Mouse (Mus musculus) frontal cortex, adult 2 months (tissue): ENCODE data around the gene Gprc5a. TPM values are rescaled to one million over a fixed set of nuclear protein-coding genes. Genes with fewer than 3 reads are reported as not detected.

Source experiments
- DNase-seq, 2 experiments: peaks; one replicate each; pipeline ENCODE4 v3.0.0; 2022; ENCODE audit warnings: low spot score in 1 of 2; ENCODE audit errors: extremely low spot score in 1 of 2
- polyA plus RNA-seq: library from polyadenylated mRNA; depleted of rRNA; stranded (reverse); fragments of >200 nt; gene quantifications from 2 replicates; pipeline ENCODE4 v1.2.3, GENCODE M21; 2012; rRNA removed

Gene Gprc5a
- polyA plus RNA-seq = 0.06 and 0.08 TPM in 2 replicates

DNA sequence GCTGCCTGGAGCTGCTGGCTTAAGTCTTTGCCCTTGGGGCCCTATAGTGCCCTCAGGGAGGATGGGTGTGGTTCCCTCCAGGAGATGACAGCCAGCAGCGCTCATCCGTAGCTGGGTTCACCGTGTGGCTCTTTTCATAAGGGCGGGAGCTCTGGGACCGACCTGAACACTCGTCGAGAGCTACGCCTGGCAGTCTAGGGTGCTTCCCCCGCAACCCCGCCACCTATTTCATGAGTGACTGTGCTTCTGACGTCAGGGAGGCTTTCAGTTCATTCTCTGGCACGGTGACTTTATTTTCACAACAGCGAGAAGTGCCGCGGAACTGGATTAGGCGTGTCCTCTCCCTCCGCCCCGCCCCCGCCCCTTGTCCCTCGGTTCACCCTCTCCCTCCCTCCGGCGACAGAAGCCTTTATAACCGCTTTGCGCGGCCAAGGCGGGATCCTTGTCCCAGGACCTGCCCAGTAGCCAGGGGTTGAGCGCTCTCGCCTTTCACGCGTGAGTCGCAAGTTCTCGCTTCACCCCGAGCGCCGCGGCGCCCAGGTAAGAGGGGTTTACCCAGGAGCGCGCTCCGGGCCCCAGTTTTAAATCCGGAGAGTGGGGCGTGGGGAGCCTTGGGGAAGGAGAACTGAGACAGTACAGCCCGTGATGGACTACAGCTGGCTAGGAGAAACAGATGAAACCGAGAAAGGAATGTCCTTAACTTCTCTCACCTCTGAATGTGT, at the start of gene Gprc5a:
Gene Gprc5a (plus strand): TSS at position 416 of the 722 bp plus-strand sequence.
- peak in 1 of 2 experiments; percentile 26 for DNase-seq

GRCm38 (mm10) chr6:135017211-135017610, 48.2 kb upstream of the Gprc5a start:
- no peak for DNase-seq

DNA sequence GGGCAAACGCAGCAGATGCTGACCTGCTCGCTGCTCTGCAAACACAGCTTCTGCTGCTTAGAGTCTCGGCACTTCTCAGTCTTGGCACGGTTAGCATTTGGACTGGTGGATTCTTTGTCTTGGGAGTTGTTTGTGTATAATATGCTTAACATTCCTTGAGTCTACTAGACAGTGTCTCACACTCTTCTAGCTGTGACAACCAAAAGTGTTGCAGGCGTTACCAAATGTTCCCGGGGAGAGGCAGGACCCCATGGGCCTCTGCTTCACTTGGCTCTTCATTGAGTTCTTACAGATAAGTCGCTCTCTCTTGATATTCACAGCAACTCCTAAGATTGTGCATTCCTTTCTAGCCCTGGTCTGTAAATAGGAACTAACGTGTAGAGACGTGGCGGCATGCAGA, 45.9 kb upstream of the Gprc5a start:
- no peak for DNase-seq

DNA sequence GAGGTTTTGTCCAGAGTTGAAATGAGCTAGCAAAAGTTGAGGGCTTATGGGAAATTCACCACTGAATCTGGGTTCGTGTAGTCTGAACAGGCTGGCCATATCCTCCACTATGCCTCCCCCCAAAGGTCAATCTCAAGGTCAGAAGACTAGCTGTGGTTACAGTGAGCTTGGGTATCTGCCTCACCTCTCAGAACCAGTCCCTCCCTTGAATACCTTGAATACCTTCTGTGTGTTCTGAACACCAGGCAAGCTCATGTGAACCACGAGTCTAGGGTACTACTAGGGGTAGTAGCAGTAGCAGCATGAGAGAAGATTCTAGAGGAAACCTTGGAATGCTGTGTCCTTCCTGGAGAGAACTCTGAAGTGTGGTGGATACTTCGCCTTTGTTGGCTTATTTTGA, 43.8 kb upstream of the Gprc5a start:
- no peak for DNase-seq

- DNase-seq = no peak
Measured at GRCm38 (mm10) chr6:135023379-135023778, 42.1 kb upstream of the Gprc5a start.

GRCm38 (mm10) chr6:135024781-135025420, 40.5 kb upstream of the Gprc5a start:
- DNase-seq = no peak

DNA sequence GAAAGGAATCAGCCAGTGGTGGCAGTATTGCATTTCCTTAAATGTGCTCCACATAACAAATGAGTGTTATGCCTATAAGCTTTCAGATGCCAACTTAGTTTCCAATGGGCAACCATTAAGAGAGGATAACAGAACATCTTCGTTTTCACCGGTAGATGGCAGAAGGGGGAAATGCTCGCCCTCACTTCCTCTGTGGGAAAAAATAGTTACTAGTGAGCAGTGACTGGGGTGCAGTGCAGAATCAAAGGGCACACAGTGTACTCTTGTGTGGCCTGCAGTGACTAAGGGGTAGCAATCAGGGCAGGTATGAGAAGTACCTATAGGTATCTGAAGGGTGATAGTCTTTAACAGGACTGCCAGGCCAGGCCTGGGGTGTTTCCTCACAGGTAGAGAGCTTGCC, 39.2 kb upstream of the Gprc5a start:
- DNase-seq = peak; percentile 20 to 66

GRCm38 (mm10) chr6:135026755-135027154, 38.7 kb upstream of the Gprc5a start:
- DNase-seq = no peak

DNA sequence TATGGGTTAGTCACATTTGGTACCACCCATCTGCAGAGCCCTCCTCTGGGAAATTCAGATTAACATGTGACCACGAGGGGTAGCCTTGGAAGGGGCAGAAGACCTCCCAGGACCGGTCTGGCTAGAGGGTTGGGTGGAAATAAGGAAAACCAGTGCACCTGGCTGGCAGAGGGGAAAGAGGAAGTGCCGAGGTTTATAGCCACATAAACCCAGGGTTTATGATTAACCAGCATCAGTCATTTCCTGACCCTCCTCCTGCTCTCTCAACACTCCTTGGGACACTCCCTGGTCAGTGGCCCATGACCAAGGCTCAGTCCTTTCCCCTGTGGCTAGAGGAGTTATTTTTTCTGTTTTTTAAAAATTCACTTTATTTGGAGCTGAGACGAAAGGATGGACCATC, 36.2 kb upstream of the Gprc5a start:
- DNase-seq = no peak

- DNase-seq = no peak
Measured at GRCm38 (mm10) chr6:135038674-135039073, 26.8 kb upstream of the Gprc5a start.

- no peak for DNase-seq
Measured at GRCm38 (mm10) chr6:135040275-135040871, 25.1 kb upstream of the Gprc5a start.

GRCm38 (mm10) chr6:135041930-135042329, 23.5 kb upstream of the Gprc5a start:
- no peak for DNase-seq

GRCm38 (mm10) chr6:135047276-135047675, 18.2 kb upstream of the Gprc5a start:
- no peak for DNase-seq

DNA sequence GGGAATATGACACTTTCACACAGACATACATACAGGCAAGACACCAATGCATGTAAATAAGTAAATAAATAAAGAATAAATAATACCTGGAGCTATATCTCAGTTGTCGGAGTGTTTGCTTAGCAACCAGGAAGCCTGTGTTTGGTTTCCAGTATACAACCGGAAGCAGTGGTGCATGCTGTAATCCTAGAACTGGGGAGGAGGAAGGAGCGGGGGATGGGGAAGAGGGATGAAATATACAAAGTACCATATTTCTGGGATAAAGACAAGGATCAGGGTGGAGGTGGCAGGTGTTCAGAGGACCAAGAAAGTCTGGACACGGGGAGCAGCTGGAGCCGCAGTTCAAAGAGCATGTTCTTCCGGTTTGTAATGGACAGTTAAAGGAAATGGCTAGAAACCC, 16.9 kb upstream of the Gprc5a start:
- no peak for DNase-seq

DNA sequence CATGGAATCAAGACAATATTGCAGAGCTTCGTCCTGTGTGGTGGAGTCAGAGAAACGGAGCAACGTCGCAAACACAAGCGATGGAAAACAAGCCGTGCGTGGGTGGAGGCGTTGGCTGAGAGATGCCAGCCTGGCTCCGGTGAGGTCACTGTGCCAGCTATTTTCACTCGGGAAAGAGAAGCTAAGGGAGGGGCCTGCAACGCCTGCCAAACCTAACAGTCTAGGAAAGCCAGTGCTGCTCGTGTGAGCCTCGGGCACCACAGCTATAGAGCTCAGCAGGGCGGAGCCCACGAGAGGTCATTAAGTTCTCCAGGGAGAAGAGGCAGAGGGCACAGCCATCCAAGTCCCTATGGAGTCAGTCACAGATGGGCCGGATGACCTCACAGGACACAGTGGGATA, 16.5 kb upstream of the Gprc5a start:
- DNase-seq = no peak

DNA sequence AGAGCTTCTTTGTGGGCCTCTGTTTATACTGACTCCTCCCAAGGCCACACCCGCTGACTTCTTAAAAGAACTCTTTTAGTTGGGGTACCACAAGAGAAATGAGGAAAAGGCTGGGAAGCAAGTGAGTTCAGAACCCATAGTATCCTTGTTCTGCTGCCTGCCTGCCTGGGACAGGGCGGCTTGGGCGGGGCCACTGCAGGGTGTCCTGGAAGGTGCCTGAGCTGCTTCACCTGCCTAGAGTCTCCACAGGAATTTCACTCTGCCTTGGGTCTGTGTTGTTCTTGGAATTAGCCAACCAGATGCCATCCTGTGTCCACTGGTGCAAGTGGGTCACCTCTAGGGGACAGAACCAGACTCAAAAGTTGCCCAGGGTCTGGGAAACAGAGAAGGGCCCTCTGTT, 11.7 kb upstream of the Gprc5a start:
- no peak for DNase-seq

GRCm38 (mm10) chr6:135055882-135056281, 9.6 kb upstream of the Gprc5a start:
- no peak for DNase-seq

DNA sequence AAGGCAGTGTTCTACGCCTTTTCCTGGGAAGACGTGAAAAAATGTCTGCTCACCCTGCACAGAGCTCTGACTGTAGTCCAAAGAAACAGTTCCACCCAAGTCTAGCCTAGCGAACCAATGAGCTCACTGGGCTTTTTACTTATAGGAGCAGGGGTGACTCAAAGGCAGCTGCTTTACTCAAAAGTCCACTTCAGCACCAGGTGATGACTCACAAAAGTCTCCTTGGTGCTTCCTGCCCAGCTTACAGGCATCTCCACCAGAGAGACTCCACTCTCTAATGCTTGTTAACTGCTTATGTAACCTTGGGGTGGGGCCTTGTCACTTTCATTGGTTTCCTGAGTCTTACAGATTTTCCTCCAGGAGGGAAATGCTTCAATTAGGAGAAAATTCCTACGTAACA, 4.7 kb upstream of the Gprc5a start:
- DNase-seq = no peak

GRCm38 (mm10) chr6:135064621-135065020, 830 bp upstream of the Gprc5a start:
- DNase-seq = no peak

DNA sequence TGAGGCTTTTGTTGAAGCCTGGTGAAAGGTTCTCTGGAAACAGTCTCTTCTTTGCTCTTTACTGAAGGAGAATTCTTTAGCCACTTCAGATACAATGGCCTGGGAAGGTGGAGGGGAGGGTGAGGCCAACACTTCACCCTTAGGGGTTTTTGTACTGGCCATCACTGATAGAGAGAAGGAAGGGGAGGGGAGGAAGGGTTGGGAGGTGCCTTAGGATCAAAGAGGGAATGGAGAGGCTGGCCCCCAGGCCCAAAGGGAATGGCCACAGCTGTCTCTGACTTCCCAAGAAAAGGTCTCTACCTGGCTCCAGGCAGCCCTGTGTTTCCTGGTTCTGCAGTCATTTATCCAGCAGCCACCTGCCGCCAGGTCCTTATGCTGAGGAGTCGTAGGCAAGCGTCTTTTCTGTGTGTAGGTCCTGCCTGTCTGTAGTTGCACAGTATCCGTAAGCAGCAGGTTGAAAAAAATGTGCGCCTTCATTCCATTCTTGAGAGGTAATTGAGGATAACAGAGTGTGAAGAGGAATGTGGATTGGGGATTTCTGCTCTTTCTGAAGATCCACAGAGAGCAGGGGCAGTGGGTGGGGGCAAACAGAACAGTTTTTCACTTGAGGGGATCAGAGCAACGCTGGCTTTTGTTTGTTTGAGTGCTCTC, 1.5 kb downstream of the Gprc5a start:
- DNase-seq = no peak

DNA sequence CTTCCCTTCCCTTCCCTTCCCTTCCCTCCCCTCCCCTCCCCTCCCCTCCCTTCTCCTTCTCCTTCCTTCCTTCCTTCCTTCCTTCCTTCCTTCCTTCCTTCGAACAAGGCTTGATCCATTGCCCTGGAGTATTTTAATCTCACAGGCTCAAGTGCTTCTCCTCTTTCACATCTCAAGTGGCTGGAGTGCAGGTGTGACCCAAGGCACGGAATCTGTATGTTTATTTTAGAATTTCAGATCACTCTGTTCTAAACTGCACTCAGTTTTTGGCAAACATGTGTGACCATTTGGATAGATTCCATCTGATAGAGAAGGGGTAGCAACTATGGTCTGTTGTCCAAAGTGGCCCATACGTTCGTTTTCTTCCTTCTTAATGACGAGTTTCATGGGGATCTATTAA, 2.8 kb downstream of the Gprc5a start:
- no peak for DNase-seq
